Mouse (Mus musculus): ENCODE measurements at regions not wholly inside any gene's neighbourhood (a gene's known extent, or its start where the extent isn't known, plus 50 kb on each side); places are given as distances from the start of the nearest gene placed in this dataset.

DNA sequence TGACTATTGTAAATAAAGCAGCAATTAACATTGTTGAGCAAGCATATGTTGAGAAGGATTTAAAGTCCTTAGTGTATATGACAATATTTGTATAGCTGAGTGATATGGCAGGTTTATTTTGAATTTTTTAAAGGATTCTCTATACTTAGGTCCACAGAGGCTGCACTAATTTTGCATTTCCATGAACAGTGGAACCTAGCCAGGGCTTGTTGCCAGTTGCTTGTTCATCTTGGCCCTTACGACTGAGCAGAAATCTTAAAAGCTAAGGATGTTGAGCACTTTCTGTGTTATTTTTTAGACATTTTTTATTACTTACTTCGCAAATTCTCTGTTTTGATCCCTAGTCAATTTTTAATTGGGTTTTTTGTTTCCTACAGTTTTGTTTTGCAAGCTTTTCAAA is 417.8 kb downstream of the Cdh7 start:
- no peak overlapping the region for H3K27ac ChIP-seq (replicated peaks; ENCODE audit: low read depth, low read length)
- no peak overlapping the region for H3K9ac ChIP-seq (ENCODE audit: low read depth, low read length, severe bottlenecking)
- H3K9me3 ChIP-seq (ENCODE audit: control insufficient read depth, low read length) = no peaks in the 10 kb centered on the region
- no peaks in the 10 kb centered on the region for H3K4me1 ChIP-seq (ENCODE audit: control insufficient read depth, insufficient read depth, low read length)
- H3K36me3 ChIP-seq (ENCODE audit: control insufficient read depth, insufficient read depth, low read length) = no peaks in the 10 kb centered on the region
- 79% methylated on average over 2 of the region's 2 CpGs for WGBS
- H3K4me2 ChIP-seq (replicated peaks; ENCODE audit: low read depth, low read length, severe bottlenecking) = no peak overlapping the region
- TF ChIP-seq POLR2A (IDR thresholded peaks at IDR 0.05; ENCODE audit: borderline replicate concordance, extremely low read depth, insufficient read depth, insufficient read length) = no peak
- no peak for ATAC-seq (ENCODE audit: low FRiP score, low read depth)
- H3K27me3 ChIP-seq (ENCODE audit: control insufficient read depth, insufficient read depth, low read length) = no peaks in the 10 kb centered on the region
- DNase-seq (ENCODE audit: low spot score) = peak; percentile 16
- H3K4me3 ChIP-seq (replicated peaks; ENCODE audit: low read length) = no peak overlapping the region

DNA sequence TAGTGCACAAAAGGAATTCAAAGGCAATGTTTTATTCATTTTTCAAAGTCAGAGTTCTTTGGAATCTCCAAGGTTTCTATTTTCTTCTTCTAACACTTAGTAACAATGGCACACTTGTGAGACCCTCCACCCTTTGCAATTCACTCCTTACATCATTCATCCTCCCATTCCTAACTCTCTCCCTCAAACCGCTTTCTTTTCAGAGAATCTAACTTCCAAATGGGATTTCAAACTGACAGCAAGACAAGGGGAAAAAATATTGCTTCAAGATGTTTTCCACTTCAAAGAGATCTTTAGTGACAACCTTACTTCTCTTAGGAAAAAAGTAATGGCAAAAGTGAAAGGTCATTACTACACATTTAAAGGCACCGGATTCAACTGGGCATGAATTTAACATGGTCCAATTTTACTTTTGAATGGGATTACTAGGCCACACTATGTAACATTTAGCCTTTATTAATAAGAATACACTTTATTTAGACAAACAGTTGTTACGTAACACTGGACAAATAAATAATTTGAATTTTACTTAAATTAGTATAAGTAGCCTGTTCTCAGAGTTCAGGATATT is 465.6 kb downstream of the Cdh7 start:
- Histone ChIP-seq H3K9ac (ENCODE audit: low read depth, low read length, severe bottlenecking) (no peak overlapping the region), H3K27ac (replicated peaks; ENCODE audit: low read depth, low read length) (no peak overlapping the region), H3K4me2 (replicated peaks; ENCODE audit: low read depth, low read length, severe bottlenecking) (no peak overlapping the region), H3K4me1 (ENCODE audit: control insufficient read depth, insufficient read depth, low read length) (no peaks in the 10 kb centered on the region), H3K9me3 (ENCODE audit: control insufficient read depth, low read length) (no peaks in the 10 kb centered on the region), H3K4me3 (replicated peaks; ENCODE audit: low read length) (no peak overlapping the region), H3K36me3 (ENCODE audit: control insufficient read depth, insufficient read depth, low read length) (no peaks in the 10 kb centered on the region), H3K27me3 (ENCODE audit: control insufficient read depth, insufficient read depth, low read length) (no peaks in the 10 kb centered on the region)
- DNase-seq (ENCODE audit: low spot score) (no peak), ATAC-seq (ENCODE audit: low FRiP score, low read depth) (no peak)
- no peak for TF ChIP-seq POLR2A (IDR thresholded peaks at IDR 0.05; ENCODE audit: borderline replicate concordance, extremely low read depth, insufficient read depth, insufficient read length)
- WGBS = 41% methylated on average over 3 of the region's 3 CpGs

DNA sequence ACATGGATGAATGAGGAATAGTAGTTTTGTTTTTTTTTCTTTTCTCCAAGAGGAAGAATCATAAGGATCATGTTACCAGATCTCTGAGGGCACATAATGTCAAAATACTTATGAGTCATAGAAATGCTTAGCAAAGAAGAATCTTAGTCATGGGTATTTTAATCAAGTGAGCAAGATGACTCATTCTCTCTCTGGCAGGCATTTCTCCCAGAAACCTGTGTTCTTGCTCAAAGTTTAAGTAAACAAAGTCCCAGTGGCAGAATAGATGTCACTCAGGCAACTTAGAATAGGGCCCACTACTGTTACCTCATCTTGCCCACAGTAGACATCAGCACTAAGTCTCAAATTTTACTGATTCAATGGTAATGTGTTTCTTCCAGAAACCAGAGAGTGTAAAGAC is 493.9 kb downstream of the Cdh19 start:
- Histone ChIP-seq H3K9me3 (ENCODE audit: control insufficient read depth, low read length) (no peaks in the 10 kb centered on the region), H3K4me3 (replicated peaks; ENCODE audit: low read length) (no peak overlapping the region), H3K27me3 (ENCODE audit: control insufficient read depth, insufficient read depth, low read length) (no peaks in the 10 kb centered on the region), H3K9ac (ENCODE audit: low read depth, low read length, severe bottlenecking) (no peak overlapping the region), H3K4me2 (replicated peaks; ENCODE audit: low read depth, low read length, severe bottlenecking) (no peak overlapping the region), H3K4me1 (ENCODE audit: control insufficient read depth, insufficient read depth, low read length) (no peaks in the 10 kb centered on the region), H3K27ac (replicated peaks; ENCODE audit: low read depth, low read length) (no peak overlapping the region), H3K36me3 (ENCODE audit: control insufficient read depth, insufficient read depth, low read length) (no peaks in the 10 kb centered on the region)
- DNase-seq (ENCODE audit: low spot score) (no peak), ATAC-seq (ENCODE audit: low FRiP score, low read depth) (no peak)
- no peak for TF ChIP-seq POLR2A (IDR thresholded peaks at IDR 0.05; ENCODE audit: borderline replicate concordance, extremely low read depth, insufficient read depth, insufficient read length)

DNA sequence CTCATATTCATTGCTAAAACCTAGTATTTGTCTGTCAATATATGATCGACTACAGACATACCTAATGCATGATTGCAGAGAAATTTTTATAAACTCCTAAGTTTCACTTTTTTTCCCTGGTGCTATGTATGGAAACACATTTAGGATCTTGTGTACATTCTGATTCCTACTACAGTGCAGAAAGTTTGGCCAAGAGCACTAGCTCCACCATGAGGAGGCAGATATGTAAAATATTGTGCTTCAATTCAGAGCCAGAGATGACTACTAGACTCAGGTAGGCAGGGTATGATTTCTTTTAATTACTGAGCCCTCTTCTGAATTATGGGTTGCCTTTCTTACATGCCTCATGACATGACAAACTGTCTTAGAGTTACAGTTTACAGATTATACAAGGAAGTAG is 488.0 kb downstream of the Cdh19 start:
- no peaks in the 10 kb centered on the region for H3K27me3 ChIP-seq (ENCODE audit: control insufficient read depth, insufficient read depth, low read length)
- DNase-seq (ENCODE audit: low spot score) = no peak
- no peak for TF ChIP-seq POLR2A (IDR thresholded peaks at IDR 0.05; ENCODE audit: borderline replicate concordance, extremely low read depth, insufficient read depth, insufficient read length)
- WGBS = 61% methylated on average over 1 of the region's 1 CpGs
- no peak overlapping the region for H3K4me3 ChIP-seq (replicated peaks; ENCODE audit: low read length)
- no peaks in the 10 kb centered on the region for H3K9me3 ChIP-seq (ENCODE audit: control insufficient read depth, low read length)
- ATAC-seq (ENCODE audit: low FRiP score, low read depth) = no peak
- no peaks in the 10 kb centered on the region for H3K4me1 ChIP-seq (ENCODE audit: control insufficient read depth, insufficient read depth, low read length)
- H3K4me2 ChIP-seq (replicated peaks; ENCODE audit: low read depth, low read length, severe bottlenecking) = no peak overlapping the region
- no peaks in the 10 kb centered on the region for H3K36me3 ChIP-seq (ENCODE audit: control insufficient read depth, insufficient read depth, low read length)
- H3K27ac ChIP-seq (replicated peaks; ENCODE audit: low read depth, low read length) = no peak overlapping the region
- H3K9ac ChIP-seq (ENCODE audit: low read depth, low read length, severe bottlenecking) = no peak overlapping the region

All from limb, embryonic 14.5 days (tissue).